Mouse (Mus musculus) cerebellum, adult 2 months (tissue): ENCODE data around the gene Tango6.

Experiments used
- CTCF ChIP-seq: fragments of 200-500 bp; IDR thresholded peaks from 2 replicates; pipeline ENCODE4 v1.5.1; 2011; ENCODE audit warnings: low read depth, mild to moderate bottlenecking, control low read depth, low read length, moderate library complexity, borderline replicate concordance; ENCODE audit not compliant: insufficient read depth
- POLR2A ChIP-seq: fragments of 200-500 bp; IDR thresholded peaks from 2 replicates; pipeline ENCODE4 v1.6.1; 2011; ENCODE audit warnings: low read length, control low read depth, borderline replicate concordance; ENCODE audit not compliant: insufficient read depth

DNA sequence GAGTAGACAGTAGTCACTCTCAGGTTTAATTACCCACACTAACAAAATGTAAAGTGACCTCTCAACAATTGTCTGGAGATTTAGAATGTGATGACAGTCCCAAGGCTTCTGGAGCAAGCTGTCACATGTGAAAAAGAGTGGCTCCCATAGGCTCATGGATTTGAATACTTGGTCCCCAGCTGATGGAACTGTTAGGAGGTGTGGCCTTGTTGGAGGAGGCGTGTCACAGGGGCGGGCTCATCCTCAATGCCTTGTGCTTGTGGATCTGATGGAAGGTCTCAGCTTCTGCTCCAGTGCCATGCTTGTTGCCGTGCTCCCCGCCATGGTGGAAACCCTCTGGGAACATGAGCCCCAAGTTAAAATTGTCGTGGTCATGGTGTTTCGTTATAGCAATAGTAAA lies 146.1 kb downstream of the Tango6 start:
- TF ChIP-seq CTCF (no peak), POLR2A (no peak)
